Mouse (Mus musculus) midbrain, embryonic 16.5 days (tissue): ENCODE data around the gene Hinfp. TPM values are rescaled to one million over a fixed set of nuclear protein-coding genes. Genes with fewer than 3 reads are reported as not detected.

Experiments used
- ATAC-seq: fragments of 200-750 bp; cut with Nextera tagmentation; 2 replicates; pipeline ENCODE4 v1.8.0; 2017; ENCODE audit warnings: moderate TSS enrichment
- H3K27ac ChIP-seq: fragments of 300-500 bp; sonication (generic); 2 replicates; pipeline ENCODE4 v1.5.1; 2014; ENCODE audit warnings: mild to moderate bottlenecking, low read length, mixed read lengths
- H3K27me3 ChIP-seq: fragments of 300-500 bp; sonication (generic); 2 replicates; pipeline ENCODE4 v1.6.1; 2014; ENCODE audit warnings: low read depth, low read length, mixed read lengths; ENCODE audit not compliant: control insufficient read depth, insufficient read depth
- H3K36me3 ChIP-seq: fragments of 300-500 bp; sonication (generic); 2 replicates; pipeline ENCODE4 v1.6.1; 2014; ENCODE audit warnings: mild to moderate bottlenecking, low read length, moderate library complexity, mixed read lengths; ENCODE audit not compliant: control insufficient read depth, insufficient read depth
- H3K4me1 ChIP-seq: fragments of 300-500 bp; sonication (generic); 2 replicates; pipeline ENCODE4 v1.6.1; 2014; ENCODE audit warnings: mild to moderate bottlenecking, low read length, mixed read lengths; ENCODE audit not compliant: control insufficient read depth, insufficient read depth
- H3K4me2 ChIP-seq: fragments of 300-500 bp; sonication (generic); 2 replicates; pipeline ENCODE4 v1.6.1; 2014; ENCODE audit warnings: mild to moderate bottlenecking, low read length, mixed read lengths
- H3K4me3 ChIP-seq: fragments of 300-500 bp; sonication (generic); 2 replicates; pipeline ENCODE4 v1.5.1; 2014; ENCODE audit warnings: low read depth, mild to moderate bottlenecking, low read length, moderate library complexity, mixed read lengths
- H3K9ac ChIP-seq: fragments of 300-500 bp; sonication (generic); 2 replicates; pipeline ENCODE4 v1.6.1; 2014; ENCODE audit warnings: low read depth, low read length, mixed read lengths
- H3K9me3 ChIP-seq: fragments of 300-500 bp; sonication (generic); replicated peaks from 2 replicates; pipeline ENCODE4 v1.6.1; 2014; ENCODE audit warnings: mild to moderate bottlenecking, low read length, mixed read lengths; ENCODE audit not compliant: control insufficient read depth, poor library complexity, severe bottlenecking
- WGBS: fragments of 180-500 bp; shearing (Covaris S2); extraction: QIAGEN DNeasy Blood & Tissue Kit; methylation state at CpG from one replicate; pipeline ENCODE4 v1.1.7; 2014; 5-methylcytosine and 5-hydroxymethylcytosine counted together
- microRNA-seq: library from miRNA; unstranded; fragments of <30 nt; microRNA quantifications from one replicate; pipeline ENCODE4, GENCODE M21; 2017
- polyA plus RNA-seq: library from polyadenylated mRNA; unstranded; fragments of >200 nt; fragmentation: Nextera tagmentation; extraction: Ambion mirVana; gene quantifications from 2 replicates; pipeline ENCODE4 v1.2.1, GENCODE M21; 2015

The Hinfp gene
- polyA plus RNA-seq, 1 experiment from 2014 or later = 30.0 TPM

GRCm38 (mm10) chr9:44249181-44250146 is 56.0 kb downstream of the Hinfp start:
- no peak overlapping the region for H3K9ac ChIP-seq
- H3K4me2 ChIP-seq = no peak overlapping the region
- no peaks in the 10 kb centered on the region for H3K36me3 ChIP-seq
- no peak overlapping the region for H3K4me3 ChIP-seq
- no peaks in the 10 kb centered on the region; the same call in 1 of the 2 replicates for H3K27me3 ChIP-seq
- WGBS = 43% methylated on average over 26 of the region's 26 CpGs
- no peak overlapping the region for H3K27ac ChIP-seq
- no peaks in the 10 kb centered on the region for H3K9me3 ChIP-seq
- peaks cover 14% of the 10 kb centered on the region for H3K4me1 ChIP-seq
- 0 out of 2 replicates have a peak, but pooled peaks have one; percentile 52 for ATAC-seq

GRCm38 (mm10) chr9:44247907-44248306 is 57.6 kb downstream of the Hinfp start:
- peaks cover 2% of the 10 kb centered on the region; the same call in 1 of the 2 replicates for H3K4me1 ChIP-seq
- WGBS = 86% methylated on average over 6 of the region's 6 CpGs
- H3K9ac ChIP-seq = no peak overlapping the region
- no peak overlapping the region for H3K27ac ChIP-seq
- no peak overlapping the region for H3K4me2 ChIP-seq
- no peaks in the 10 kb centered on the region for H3K9me3 ChIP-seq
- no peaks in the 10 kb centered on the region; the same call in 1 of the 2 replicates for H3K27me3 ChIP-seq
- ATAC-seq = no peak
- no peak overlapping the region for H3K4me3 ChIP-seq
- no peaks in the 10 kb centered on the region for H3K36me3 ChIP-seq

- H3K36me3 ChIP-seq = no peaks in the 10 kb centered on the region
- no peak overlapping the region for H3K27ac ChIP-seq
- WGBS = 72% methylated on average over 2 of the region's 2 CpGs
- ATAC-seq = no peak
- H3K4me3 ChIP-seq = no peak overlapping the region
- H3K27me3 ChIP-seq = no peaks in the 10 kb centered on the region
- H3K4me1 ChIP-seq = no peaks in the 10 kb centered on the region
- H3K9me3 ChIP-seq = no peaks in the 10 kb centered on the region
- H3K9ac ChIP-seq = no peak overlapping the region
- H3K4me2 ChIP-seq = no peak overlapping the region
Observed at GRCm38 (mm10) chr9:44243621-44244020, 61.9 kb downstream of the Hinfp start.

Small RNA genes within 50 kb of the gene (microRNA-seq; reads per million reads assigned to microRNA genes)
- not detected for gene Gm44335

Other genes starting within 250 kb of the Hinfp start
- 6.7 and 9.7 TPM in 2 replicates for gene Usp2, start 238.7 kb downstream of the Hinfp start, polyA plus RNA-seq
- 0.15 and 0.16 TPM in 2 replicates for gene Mfrp, start 203.9 kb downstream of the Hinfp start, polyA plus RNA-seq
- 4.6 and 5.5 TPM in 2 replicates for gene C1qtnf5, start 198.4 kb downstream of the Hinfp start, polyA plus RNA-seq
- gene Gm49380, start 192.2 kb downstream of the Hinfp start, polyA plus RNA-seq = 0.10 and 0.15 TPM in 2 replicates
- 25.6 and 26.0 TPM in 2 replicates for gene Rnf26, start 192.2 kb downstream of the Hinfp start, polyA plus RNA-seq
- gene Mcam, start 171.2 kb downstream of the Hinfp start, polyA plus RNA-seq = 9.6 and 10.5 TPM in 2 replicates
- gene Cbl, start 71.6 kb downstream of the Hinfp start, polyA plus RNA-seq = 21.7 and 26.5 TPM in 2 replicates
- 1.5 TPM in 1 of 2 replicates, not detected in the other for gene Ccdc153, start 65.0 kb downstream of the Hinfp start, polyA plus RNA-seq
- gene Pdzd3, start 54.2 kb downstream of the Hinfp start, polyA plus RNA-seq = 0.72 and 0.82 TPM in 2 replicates
- gene Nlrx1, start 37.1 kb downstream of the Hinfp start, polyA plus RNA-seq = 5.1 and 6.1 TPM in 2 replicates
- gene Abcg4, start 17.1 kb downstream of the Hinfp start, polyA plus RNA-seq = 29.7 and 33.9 TPM in 2 replicates
- gene C2cd2l, start 14.6 kb upstream of the Hinfp start, polyA plus RNA-seq = 22.3 and 24.8 TPM in 2 replicates
- 36.1 and 39.6 TPM in 2 replicates for gene Dpagt1, start 20.3 kb upstream of the Hinfp start, polyA plus RNA-seq
- 112 and 124 TPM in 2 replicates for gene H2afx, start 29.0 kb upstream of the Hinfp start, polyA plus RNA-seq
- gene Hmbs, start 38.6 kb upstream of the Hinfp start, polyA plus RNA-seq = 54.7 and 56.2 TPM in 2 replicates
- 40.6 and 45.6 TPM in 2 replicates for gene Vps11, start 56.0 kb upstream of the Hinfp start, polyA plus RNA-seq
- 26.8 and 28.2 TPM in 2 replicates for gene Hyou1, start 73.8 kb upstream of the Hinfp start, polyA plus RNA-seq
- gene Slc37a4, start 91.2 kb upstream of the Hinfp start, polyA plus RNA-seq = 43.1 and 46.6 TPM in 2 replicates
- 826 and 926 TPM in 2 replicates for gene Rps25, start 101.5 kb upstream of the Hinfp start, polyA plus RNA-seq
- gene Trappc4, start 101.9 kb upstream of the Hinfp start, polyA plus RNA-seq = 330 and 343 TPM in 2 replicates
- gene Ccdc84, start 112.9 kb upstream of the Hinfp start, polyA plus RNA-seq = 35.7 and 39.2 TPM in 2 replicates
- gene Foxr1, start 135.5 kb upstream of the Hinfp start, polyA plus RNA-seq = not detected in 2 replicates
- not detected in 2 replicates for gene Upk2, start 149.3 kb upstream of the Hinfp start, polyA plus RNA-seq
- gene Bcl9l, start 177.2 kb upstream of the Hinfp start, polyA plus RNA-seq = 10.7 and 10.8 TPM in 2 replicates